Mouse (Mus musculus) heart, postnatal 0 days (tissue): ENCODE measurements around the gene Dnttip1. TPM values are rescaled to one million over a fixed set of nuclear protein-coding genes. Genes with fewer than 3 reads are reported as not detected.

ENCODE experiments used
- ATAC-seq: fragments of 200-750 bp; cut with Nextera tagmentation; 2 replicates; pipeline ENCODE4 v1.8.0; 2017; ENCODE audit warnings: low read depth, moderate number of reproducible peaks, moderate library complexity; ENCODE audit not compliant: insufficient read depth
- DNase-seq: peaks from one replicate; pipeline ENCODE4 v3.0.0-alpha.2; 2016; ENCODE audit warnings: low spot score
- H3K27ac ChIP-seq: fragments of 300-500 bp; sonication (generic); 2 replicates; pipeline ENCODE4 v1.5.1; 2014; ENCODE audit warnings: low read depth, mild to moderate bottlenecking
- H3K27me3 ChIP-seq: fragments of 300-500 bp; sonication (generic); 2 replicates; pipeline ENCODE4 v1.6.1; 2014; ENCODE audit warnings: low read length, mixed read lengths; ENCODE audit not compliant: control insufficient read depth, insufficient read depth
- H3K36me3 ChIP-seq: fragments of 300-500 bp; sonication (generic); replicated peaks from 2 replicates; pipeline ENCODE4 v1.6.1; 2014; ENCODE audit warnings: low read length, mixed read lengths; ENCODE audit not compliant: control insufficient read depth, insufficient read depth
- H3K4me1 ChIP-seq: fragments of 300-500 bp; sonication (generic); 2 replicates; pipeline ENCODE4 v1.6.1; 2014; ENCODE audit warnings: antibody characterized with exemption; ENCODE audit not compliant: control insufficient read depth, insufficient read depth
- H3K4me2 ChIP-seq: fragments of 300-500 bp; sonication (generic); 2 replicates; pipeline ENCODE4 v1.6.1; 2014; ENCODE audit warnings: low read depth, mild to moderate bottlenecking, low read length, moderate library complexity
- H3K4me3 ChIP-seq: fragments of 300-500 bp; sonication (generic); 2 replicates; pipeline ENCODE4 v1.5.1; 2014; ENCODE audit warnings: low read depth, low read length
- H3K9ac ChIP-seq: fragments of 300-500 bp; sonication (generic); replicated peaks from 2 replicates; pipeline ENCODE4 v1.6.1; 2014; ENCODE audit warnings: low read depth, low read length, mixed read lengths
- H3K9me3 ChIP-seq: fragments of 300-500 bp; sonication (generic); replicated peaks from 2 replicates; pipeline ENCODE4 v1.6.1; 2016; ENCODE audit warnings: low read length; ENCODE audit not compliant: control insufficient read depth
- CTCF ChIP-seq: IDR thresholded peaks from 2 replicates; pipeline ENCODE4 v1.5.1; 2016; ENCODE audit warnings: antibody characterized with exemption, control low read depth, low read depth
- EP300 ChIP-seq: IDR thresholded peaks from 2 replicates; pipeline ENCODE4 v1.6.1; 2016; ENCODE audit warnings: antibody characterized with exemption, low read depth
- WGBS: fragments of 180-500 bp; shearing (Covaris S2); extraction: QIAGEN DNeasy Blood & Tissue Kit; methylation state at CpG from one replicate; pipeline ENCODE4 v1.1.7; 2014; 5-methylcytosine and 5-hydroxymethylcytosine counted together
- polyA plus RNA-seq: library from polyadenylated mRNA; unstranded; fragments of >200 nt; fragmentation: Nextera tagmentation; extraction: Ambion mirVana; gene quantifications from 2 replicates; pipeline ENCODE4 v1.2.1, GENCODE M21; 2015
- total RNA-seq: library from RNA; depleted of rRNA; stranded (reverse); fragments of >200 nt; gene quantifications from 2 replicates; pipeline ENCODE4 v1.2.3, GENCODE M21; 2014; ENCODE audit warnings: low replicate concordance

Gene Dnttip1
- total and polyA plus RNA-seq, 2 experiments from 2014 or later: 8.9 to 42.8 TPM

DNA sequence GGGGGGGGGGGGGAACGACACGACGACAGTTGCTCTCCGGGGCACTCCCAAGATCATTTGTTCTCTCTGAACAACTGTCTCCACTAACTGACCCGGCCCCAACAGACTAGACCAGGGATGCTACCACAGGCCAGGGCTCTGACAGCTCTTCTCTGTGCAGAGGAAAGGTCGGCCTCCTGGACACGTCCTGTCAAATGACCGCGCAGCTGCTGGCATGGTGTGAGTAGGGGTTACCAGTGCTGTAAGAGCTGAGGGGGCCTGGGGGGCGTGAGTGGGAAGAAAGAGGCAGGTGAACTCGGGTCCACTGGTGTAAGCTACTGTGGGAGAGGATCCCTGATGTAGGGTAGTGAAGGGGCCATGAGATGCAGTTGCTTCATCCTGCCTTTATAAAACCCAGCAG lies 12.1 kb downstream of the Dnttip1 start:
- peaks cover 94% of the 10 kb centered on the region for H3K36me3 ChIP-seq
- H3K4me1 ChIP-seq: peaks cover 14% of the 10 kb centered on the region; the same call in 1 of the 2 replicates
- TF ChIP-seq CTCF (no peak), EP300 (no peak)
- H3K27ac ChIP-seq: no peak overlapping the region
- ATAC-seq (no peak), DNase-seq (no peak)
- H3K4me3 ChIP-seq: no peak overlapping the region
- no peak overlapping the region for H3K9ac ChIP-seq
- 93% methylated on average over 11 of the region's 11 CpGs for WGBS
- H3K27me3 ChIP-seq: no peaks in the 10 kb centered on the region
- no peak overlapping the region for H3K4me2 ChIP-seq
- H3K9me3 ChIP-seq: no peaks in the 10 kb centered on the region

DNA sequence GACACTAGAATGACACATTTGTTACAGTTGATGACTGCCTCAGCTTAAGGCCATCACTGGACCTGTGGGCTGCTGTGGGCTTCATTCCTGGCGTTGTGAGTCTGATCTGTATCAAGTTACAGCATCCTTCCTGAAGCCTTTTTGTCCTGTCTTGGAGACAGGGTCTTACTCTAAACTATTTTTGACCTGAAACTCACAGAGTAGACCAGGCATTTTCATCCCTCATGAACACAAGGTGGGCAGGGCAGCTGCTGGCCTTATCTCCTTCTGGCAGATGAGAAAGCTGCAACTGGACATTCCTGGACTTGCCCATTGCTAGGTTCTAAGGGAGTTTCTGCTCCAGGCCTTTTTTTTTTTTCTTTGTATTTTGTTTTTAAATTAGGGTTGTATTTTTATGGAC lies 12.9 kb downstream of the Dnttip1 start:
- no peak overlapping the region for H3K27ac ChIP-seq

DNA sequence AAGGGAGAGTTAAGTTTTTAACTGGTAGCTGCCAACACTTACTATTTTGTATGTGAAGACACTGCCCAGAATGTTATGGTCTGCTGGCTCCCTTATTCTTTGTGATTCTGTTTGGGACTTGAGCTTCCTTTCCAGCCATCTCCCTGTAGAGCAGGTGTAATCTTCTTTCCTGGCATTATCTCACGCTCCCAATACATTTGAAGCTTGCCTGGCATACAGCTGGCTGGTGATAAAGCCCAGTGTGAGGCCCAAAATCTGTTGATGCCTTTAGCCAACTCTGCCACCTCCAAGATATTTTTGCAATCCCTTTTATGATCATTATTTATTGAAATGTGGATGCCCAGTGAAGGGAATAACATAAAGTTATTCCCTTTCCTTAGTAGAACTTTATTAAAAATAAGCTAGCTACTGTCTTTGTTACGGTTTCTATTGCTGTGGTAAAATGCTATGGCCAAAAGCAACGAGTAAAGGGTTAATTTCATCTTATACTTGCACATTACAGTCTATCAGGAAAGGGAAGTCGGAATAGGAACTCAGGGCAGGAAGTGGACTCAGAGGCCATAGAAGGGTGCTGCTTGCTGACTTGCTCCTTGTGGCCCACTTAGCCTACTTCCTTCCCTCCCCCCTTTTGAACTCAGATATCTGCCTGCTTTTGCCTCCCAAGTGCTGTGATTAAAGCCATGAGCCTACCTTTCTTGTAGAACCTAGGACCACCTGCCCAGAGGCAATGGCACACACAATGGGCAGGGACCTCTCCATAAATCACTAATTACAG lies 14.5 kb downstream of the Dnttip1 start:
- no peak for ATAC-seq
- WGBS: 72% methylated on average over 4 of the region's 4 CpGs
- Histone ChIP-seq H3K27me3 (no peaks in the 10 kb centered on the region), H3K9ac (no peak overlapping the region), H3K9me3 (no peaks in the 10 kb centered on the region), H3K36me3 (peaks cover 89% of the 10 kb centered on the region), H3K4me3 (no peak overlapping the region), H3K4me1 (0 out of 2 replicates have a peak, but pooled peaks cover 4% of the 10 kb centered on the region), H3K27ac (peak overlapping the region; percentile 11; the same call in 1 of the 2 replicates), H3K4me2 (no peak overlapping the region)
- no peak for DNase-seq
- TF ChIP-seq CTCF: no peak; the same call in 1 of the 2 replicates
- TF ChIP-seq EP300: no peak

More for the DNA sequence above, 12.9 kb downstream of the Dnttip1 start:
- H3K4me2 ChIP-seq: no peak overlapping the region
- TF ChIP-seq CTCF: no peak
- TF ChIP-seq EP300: no peak
- H3K9ac ChIP-seq: no peak overlapping the region
- ATAC-seq (no peak), DNase-seq (no peak)
- WGBS: 52% methylated on average over 1 of the region's 1 CpGs
- H3K9me3 ChIP-seq: no peaks in the 10 kb centered on the region
- H3K4me3 ChIP-seq: no peak overlapping the region
- H3K4me1 ChIP-seq: peaks cover 12% of the 10 kb centered on the region; the same call in 1 of the 2 replicates
- no peaks in the 10 kb centered on the region for H3K27me3 ChIP-seq
- peaks cover 95% of the 10 kb centered on the region for H3K36me3 ChIP-seq

DNA sequence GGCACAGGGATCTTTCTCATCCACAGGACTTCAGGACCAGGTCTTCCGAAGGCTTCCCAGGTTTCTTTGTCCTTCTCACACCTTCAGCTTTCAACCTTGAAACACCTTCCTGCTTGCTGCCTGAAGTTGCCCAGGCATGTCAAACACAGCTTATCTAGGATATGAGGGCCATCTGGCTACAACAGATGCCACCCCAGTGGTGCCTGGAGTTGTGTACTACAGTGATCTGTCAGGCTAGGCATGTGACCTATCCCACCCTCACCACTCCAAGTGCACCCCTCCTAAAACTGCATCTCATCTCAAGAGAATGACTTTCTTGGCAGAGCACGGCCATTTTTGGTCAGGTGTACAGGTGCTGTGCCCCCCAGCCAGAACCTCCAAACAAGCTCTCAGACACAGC lies 15.7 kb downstream of the Dnttip1 start:
- peak; percentile 69 for ATAC-seq
- Histone ChIP-seq H3K36me3 (peaks cover 89% of the 10 kb centered on the region), H3K27ac (peak overlapping the region; percentile 18), H3K4me1 (0 out of 2 replicates have a peak, but pooled peaks cover 4% of the 10 kb centered on the region), H3K4me3 (no peak overlapping the region), H3K9ac (no peak overlapping the region), H3K27me3 (no peaks in the 10 kb centered on the region), H3K4me2 (no peak overlapping the region), H3K9me3 (no peaks in the 10 kb centered on the region)
- TF ChIP-seq EP300: peak; percentile 22; the same call in 1 of the 2 replicates
- TF ChIP-seq CTCF: no peak
- no peak for DNase-seq
- WGBS: 67% methylated on average over 2 of the region's 2 CpGs

DNA sequence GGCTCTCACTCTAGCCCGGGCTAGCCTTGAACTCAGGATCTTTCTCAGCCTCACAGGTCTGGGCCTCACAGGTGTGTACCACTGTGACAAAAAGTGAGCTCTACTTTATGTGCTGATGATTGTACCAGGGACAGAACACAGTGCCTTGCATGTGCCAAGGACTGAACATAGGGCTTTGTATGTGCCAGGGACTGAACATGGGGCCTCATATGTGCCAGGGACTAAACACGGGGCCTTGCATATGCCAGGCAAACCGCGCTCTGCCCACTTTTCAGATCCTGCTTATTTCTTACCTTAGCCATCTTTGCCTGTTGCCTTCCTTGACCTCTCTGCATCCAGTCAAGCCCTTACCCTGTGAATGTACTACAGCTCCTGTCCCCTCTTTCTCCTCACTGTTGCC lies 16.2 kb downstream of the Dnttip1 start:
- ATAC-seq (no peak), DNase-seq (no peak)
- TF ChIP-seq CTCF (no peak), EP300 (peak; percentile 5; the same call in 1 of the 2 replicates)
- 93% methylated on average over 4 of the region's 4 CpGs for WGBS
- Histone ChIP-seq H3K36me3 (peaks cover 88% of the 10 kb centered on the region), H3K4me2 (no peak overlapping the region), H3K4me1 (0 out of 2 replicates have a peak, but pooled peaks cover 4% of the 10 kb centered on the region), H3K27me3 (no peaks in the 10 kb centered on the region), H3K9ac (no peak overlapping the region), H3K9me3 (no peaks in the 10 kb centered on the region), H3K27ac (0 out of 2 replicates have a peak overlapping the region, but pooled peaks have one; percentile 18), H3K4me3 (no peak overlapping the region)
